Mouse (Mus musculus): Measurements from ENCODE around the gene Kcna1. TPM values are rescaled to one million over a fixed set of nuclear protein-coding genes. Genes with fewer than 3 reads are reported as not detected.

The Kcna1 gene
- total RNA-seq, 2 experiments from 2014 or later: 2.4 to 3.5 TPM

DNA sequence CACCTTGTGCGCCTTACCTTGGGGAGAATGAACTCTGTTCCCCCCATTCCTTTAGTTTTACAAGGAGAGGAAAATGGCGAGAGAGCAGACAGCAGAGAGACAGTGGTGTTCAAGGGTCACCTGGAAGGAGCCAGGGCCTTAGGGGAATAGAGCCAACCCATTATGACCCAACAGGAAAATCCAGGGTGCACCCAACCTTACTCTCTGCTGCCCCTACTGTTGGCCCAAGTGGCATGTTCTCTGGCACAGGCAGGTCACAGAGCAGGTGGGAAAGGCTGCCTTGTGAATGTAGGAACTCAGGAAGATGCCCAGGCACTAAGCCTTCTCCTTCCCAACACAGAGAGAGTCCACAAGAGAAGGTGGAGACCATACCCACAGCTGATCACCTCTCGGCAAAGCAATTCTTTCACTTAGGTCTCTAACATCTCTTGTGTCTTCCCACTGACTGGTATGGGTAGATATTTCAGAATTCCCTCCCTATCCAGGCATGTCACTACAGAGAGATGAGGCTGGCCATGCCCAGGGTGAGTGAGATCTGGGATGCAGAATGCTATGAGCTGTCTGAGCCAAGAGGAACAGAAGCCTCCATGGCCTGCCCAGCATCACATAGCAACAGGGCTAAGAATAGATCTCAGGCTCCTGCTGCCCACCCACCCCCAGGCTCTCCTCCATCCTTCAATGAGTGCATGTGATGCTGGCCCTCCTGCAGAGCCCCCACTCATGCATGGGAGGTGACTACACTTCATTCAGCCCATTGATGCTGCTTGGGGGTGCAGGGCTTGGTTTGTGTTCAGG is 46.8 kb downstream of the Kcna1 start:
- intact Hi-C loops (cut with DNase I): no loop called here

DNA sequence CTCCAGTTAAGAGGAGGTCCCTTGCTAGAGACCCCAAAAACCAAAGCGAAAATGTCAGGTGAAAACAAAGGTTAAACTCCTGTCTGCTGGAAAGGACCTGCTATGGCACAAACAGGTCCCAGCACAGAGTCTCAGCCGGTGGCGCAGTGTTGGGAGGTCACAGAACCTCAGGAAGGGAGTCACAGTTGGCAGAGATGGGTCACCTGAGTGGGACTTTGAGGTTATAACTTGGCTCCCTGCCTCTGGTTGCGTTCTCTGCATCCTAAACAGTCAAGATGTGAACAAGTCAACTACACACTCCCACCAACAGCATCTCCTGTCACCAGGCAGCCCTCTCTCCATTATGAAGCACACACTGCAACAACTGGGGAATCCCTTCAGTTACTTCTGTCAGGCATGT is 48.4 kb downstream of the Kcna1 start:
- intact Hi-C loops (cut with DNase I): no loop called here
- no peak for DNase-seq

More for the DNA sequence above, 46.8 kb downstream of the Kcna1 start:
- DNase-seq: no peak

DNA sequence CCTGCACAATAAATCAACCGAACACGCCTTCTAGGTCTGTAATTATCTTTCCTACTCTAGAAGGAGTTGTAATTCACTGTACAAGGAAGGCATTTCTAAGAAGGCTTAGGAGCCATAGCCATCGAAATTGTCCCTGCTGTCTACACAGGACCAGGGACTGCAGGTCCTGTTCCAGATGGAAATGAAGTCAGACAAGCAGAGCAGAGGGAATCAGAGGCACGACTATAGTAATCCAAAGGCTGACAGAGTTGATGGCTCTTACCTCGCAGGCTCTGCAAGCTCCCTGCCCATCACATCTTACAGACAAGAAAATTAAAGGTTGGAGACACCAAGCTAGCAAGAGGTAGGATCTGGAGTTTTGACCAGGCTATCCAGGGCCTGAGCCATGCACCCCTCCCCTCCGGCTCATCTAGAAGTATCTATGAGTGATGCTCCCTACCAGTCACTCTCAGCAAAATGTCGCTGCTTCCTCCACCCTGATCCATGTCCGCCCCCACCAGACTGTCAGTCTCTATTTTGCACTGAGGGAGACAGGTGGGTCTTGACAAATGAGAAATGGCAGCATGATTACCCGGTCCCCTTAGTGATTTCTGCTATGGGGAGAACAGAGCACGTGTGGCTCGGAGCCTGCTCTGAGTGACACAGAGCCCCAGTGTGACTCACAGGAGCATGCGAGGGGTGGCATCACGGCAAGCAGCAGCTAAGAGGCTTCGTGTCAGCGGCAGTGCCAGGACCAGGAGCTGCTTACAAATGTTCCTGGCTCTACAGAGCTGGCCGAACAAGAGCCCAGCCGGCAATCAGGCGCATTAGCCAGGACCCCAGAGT is 50.2 kb downstream of the Kcna1 start:
- DNase-seq: no peak
- intact Hi-C loops (cut with DNase I): no loop called here

DNA sequence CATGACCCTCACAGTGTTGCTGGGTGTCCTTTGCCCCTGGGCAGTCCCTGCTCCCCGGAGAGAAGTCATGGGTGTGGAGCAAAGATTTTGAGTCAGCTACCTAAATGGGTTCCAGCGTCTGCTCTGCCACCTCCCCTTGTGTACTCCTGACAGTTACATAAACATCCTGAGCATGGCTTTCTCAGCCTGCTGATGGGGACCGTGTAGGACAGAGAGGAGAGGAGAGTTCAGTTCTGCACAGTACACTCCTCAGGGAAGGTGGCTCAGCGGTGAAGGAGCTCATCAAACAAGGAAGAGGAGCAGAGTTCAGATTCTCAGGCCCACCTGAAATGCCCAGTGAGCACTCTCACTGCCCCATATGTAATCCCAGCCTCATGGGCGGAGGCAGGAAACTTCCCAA is 51.1 kb downstream of the Kcna1 start:
- no peak for DNase-seq
- intact Hi-C loops (cut with DNase I): no loop called here

DNA sequence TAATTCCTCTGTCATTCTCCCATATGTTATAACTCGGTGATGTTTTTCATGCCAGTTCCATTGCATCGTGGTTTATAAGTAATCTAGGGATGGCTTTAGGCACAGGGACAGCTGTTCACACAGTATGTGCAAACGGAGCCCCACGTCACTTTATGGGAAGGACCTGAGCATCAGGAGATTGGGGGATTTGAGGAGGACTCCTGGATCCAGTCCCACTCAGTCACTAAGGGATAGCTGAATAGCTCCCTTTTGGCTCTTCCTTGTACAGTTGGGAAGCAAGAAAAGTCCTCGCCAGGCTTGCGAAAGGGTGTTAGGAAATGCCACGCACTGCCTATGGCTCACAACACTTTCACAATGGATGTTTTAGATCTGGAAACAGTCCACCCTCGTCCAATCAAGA is 51.8 kb downstream of the Kcna1 start:
- no peak for DNase-seq
- intact Hi-C loops (cut with DNase I): no loop called here

DNA sequence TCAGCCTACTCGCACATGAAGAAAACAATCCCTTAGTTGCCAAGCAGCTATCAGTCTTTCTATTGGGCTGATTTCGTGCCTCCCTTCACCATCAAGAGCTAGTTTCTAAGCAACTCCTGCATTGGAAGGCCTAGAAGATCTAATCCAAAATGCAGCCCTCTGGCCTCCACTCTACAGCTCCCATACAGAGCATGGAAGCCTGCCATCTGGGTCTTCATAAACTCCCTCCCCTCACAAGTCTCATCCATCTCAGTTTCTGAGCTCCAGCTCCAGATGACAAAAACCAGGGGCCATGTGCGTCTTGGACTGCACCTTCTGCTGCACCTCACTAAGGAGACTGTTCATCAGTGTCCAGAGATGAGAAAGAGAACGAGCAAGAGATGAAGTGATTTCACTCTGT is 52.8 kb downstream of the Kcna1 start:
- no peak for DNase-seq
- intact Hi-C loops (cut with DNase I): no loop called here

Other genes with a start within 250 kb of the Kcna1 start
- gene Kcna5, start 111.0 kb downstream of the Kcna1 start, total RNA-seq (2021): 10 to 100 TPM; 13.9 to 14.3 TPM
- gene Kcna6, start 94.3 kb upstream of the Kcna1 start, total RNA-seq (2021): 1 to 10 TPM; 1.2 to 1.3 TPM
- 100 to 1,000 TPM; 749 to 793 TPM for gene Ndufa9, start 202.8 kb upstream of the Kcna1 start, total RNA-seq (2021)
- not detected for gene Akap3, start 206.7 kb upstream of the Kcna1 start, total RNA-seq (2021)

Data from heart, postnatal 36 days (tissue).